Mouse (Mus musculus) neural tube, embryonic 12.5 days (tissue): Measurements from ENCODE around the gene Rcn3. TPM values are rescaled to one million over a fixed set of nuclear protein-coding genes. Genes with fewer than 3 reads are reported as not detected.

ENCODE experiments used
- ATAC-seq: fragments of 200-750 bp; cut with Nextera tagmentation; 2 replicates; pipeline ENCODE4 v1.8.0; 2017; ENCODE audit warnings: low read depth, mild to moderate bottlenecking, moderate TSS enrichment, moderate library complexity; ENCODE audit not compliant: low FRiP score
- H3K27ac ChIP-seq: fragments of 300-500 bp; sonication (generic); 2 replicates; pipeline ENCODE4 v1.5.1; 2016
- H3K27me3 ChIP-seq: fragments of 300-500 bp; sonication (generic); replicated peaks from 2 replicates; pipeline ENCODE4 v1.6.1; 2016; ENCODE audit warnings: mild to moderate bottlenecking
- H3K36me3 ChIP-seq: fragments of 300-500 bp; sonication (generic); 2 replicates; pipeline ENCODE4 v1.6.1; 2016; ENCODE audit warnings: mild to moderate bottlenecking
- H3K4me1 ChIP-seq: fragments of 300-500 bp; sonication (generic); 2 replicates; pipeline ENCODE4 v1.6.1; 2016
- H3K4me2 ChIP-seq: fragments of 300-500 bp; sonication (generic); replicated peaks from 2 replicates; pipeline ENCODE4 v1.6.1; 2016; ENCODE audit warnings: mild to moderate bottlenecking
- H3K4me3 ChIP-seq: fragments of 300-500 bp; sonication (generic); 2 replicates; pipeline ENCODE4 v1.5.1; 2016
- H3K9ac ChIP-seq: fragments of 300-500 bp; sonication (generic); 2 replicates; pipeline ENCODE4 v1.6.1; 2016; ENCODE audit warnings: mild to moderate bottlenecking
- H3K9me3 ChIP-seq: fragments of 300-500 bp; sonication (generic); 2 replicates; pipeline ENCODE4 v1.6.1; 2016; ENCODE audit warnings: mild to moderate bottlenecking
- WGBS: fragments of 180-500 bp; shearing (Covaris S2); methylation state at CpG from one replicate; pipeline ENCODE4 v1.1.7; 2016; 5-methylcytosine and 5-hydroxymethylcytosine counted together
- polyA plus RNA-seq: library from polyadenylated mRNA; unstranded; fragments of >200 nt; fragmentation: Nextera tagmentation; extraction: Ambion mirVana; gene quantifications from 2 replicates; pipeline ENCODE4 v1.2.1, GENCODE M21; 2016

Rcn3 gene
- polyA plus RNA-seq, 1 experiment from 2014 or later = 125 TPM

- no peak for ATAC-seq
- H3K4me3 ChIP-seq = no peak overlapping the region
- H3K36me3 ChIP-seq = peaks cover 40% of the 10 kb centered on the region
- no peak overlapping the region for H3K27ac ChIP-seq
- 94% methylated on average over 2 of the region's 2 CpGs for WGBS
- no peaks in the 10 kb centered on the region for H3K9me3 ChIP-seq
- H3K9ac ChIP-seq = no peak overlapping the region
- no peaks in the 10 kb centered on the region for H3K4me1 ChIP-seq
- H3K27me3 ChIP-seq = no peaks in the 10 kb centered on the region
- no peak overlapping the region for H3K4me2 ChIP-seq
Observed at GRCm38 (mm10) chr7:45077829-45078228, 14.2 kb downstream of the Rcn3 start.

GRCm38 (mm10) chr7:45077322-45077721 lies 14.7 kb downstream of the Rcn3 start:
- Histone ChIP-seq H3K4me2 (no peak overlapping the region), H3K36me3 (peaks cover 38% of the 10 kb centered on the region)
- 89% methylated on average over 14 of the region's 14 CpGs for WGBS

GRCm38 (mm10) chr7:45076501-45076900 lies 15.5 kb downstream of the Rcn3 start:
- no peaks in the 10 kb centered on the region for H3K27me3 ChIP-seq
- no peaks in the 10 kb centered on the region for H3K9me3 ChIP-seq
- 91% methylated on average over 30 of the region's 30 CpGs for WGBS
- H3K27ac ChIP-seq = no peak overlapping the region
- H3K4me3 ChIP-seq = no peak overlapping the region
- H3K9ac ChIP-seq = no peak overlapping the region
- no peaks in the 10 kb centered on the region for H3K4me1 ChIP-seq
- ATAC-seq = no peak
- peaks cover 38% of the 10 kb centered on the region for H3K36me3 ChIP-seq
- no peak overlapping the region for H3K4me2 ChIP-seq

More at GRCm38 (mm10) chr7:45077322-45077721, 14.7 kb downstream of the Rcn3 start:
- no peak overlapping the region for H3K27ac ChIP-seq
- 0 out of 2 replicates have a peak overlapping the region, but pooled peaks have one; percentile 2 for H3K9ac ChIP-seq
- no peaks in the 10 kb centered on the region for H3K27me3 ChIP-seq
- H3K9me3 ChIP-seq = no peaks in the 10 kb centered on the region
- H3K4me3 ChIP-seq = no peak overlapping the region
- H3K4me1 ChIP-seq = no peaks in the 10 kb centered on the region
- ATAC-seq = no peak

- Histone ChIP-seq H3K9ac (no peak overlapping the region), H3K4me3 (no peak overlapping the region), H3K36me3 (peaks cover 38% of the 10 kb centered on the region), H3K4me2 (no peak overlapping the region), H3K27me3 (no peaks in the 10 kb centered on the region), H3K27ac (no peak overlapping the region), H3K9me3 (no peaks in the 10 kb centered on the region), H3K4me1 (no peaks in the 10 kb centered on the region)
- 83% methylated on average over 4 of the region's 4 CpGs for WGBS
- no peak for ATAC-seq
Observed at GRCm38 (mm10) chr7:45075405-45075804, 16.6 kb downstream of the Rcn3 start.

- Histone ChIP-seq H3K4me3 (no peak overlapping the region), H3K4me2 (no peak overlapping the region), H3K27ac (no peak overlapping the region), H3K27me3 (no peaks in the 10 kb centered on the region), H3K36me3 (peaks cover 38% of the 10 kb centered on the region), H3K4me1 (no peaks in the 10 kb centered on the region), H3K9ac (no peak overlapping the region), H3K9me3 (no peaks in the 10 kb centered on the region)
- WGBS = 89% methylated on average over 12 of the region's 12 CpGs
- no peak for ATAC-seq
Observed at GRCm38 (mm10) chr7:45073949-45074348, 18.1 kb downstream of the Rcn3 start.

GRCm38 (mm10) chr7:45073171-45073707 lies 18.8 kb downstream of the Rcn3 start:
- Histone ChIP-seq H3K9me3 (no peaks in the 10 kb centered on the region), H3K36me3 (peaks cover 38% of the 10 kb centered on the region), H3K27me3 (no peaks in the 10 kb centered on the region), H3K9ac (no peak overlapping the region), H3K4me2 (no peak overlapping the region), H3K27ac (no peak overlapping the region), H3K4me3 (no peak overlapping the region), H3K4me1 (no peaks in the 10 kb centered on the region)
- no peak for ATAC-seq
- WGBS = 86% methylated on average over 7 of the region's 7 CpGs

- H3K9me3 ChIP-seq = no peaks in the 10 kb centered on the region
- 79% methylated on average over 2 of the region's 2 CpGs for WGBS
Observed at GRCm38 (mm10) chr7:45072230-45072629, 19.8 kb downstream of the Rcn3 start.

GRCm38 (mm10) chr7:45069671-45070070 lies 22.4 kb downstream of the Rcn3 start:
- no peak for ATAC-seq
- no peak overlapping the region for H3K9ac ChIP-seq
- no peak overlapping the region for H3K4me2 ChIP-seq
- peaks cover 13% of the 10 kb centered on the region; the same call in 1 of the 2 replicates for H3K36me3 ChIP-seq
- 89% methylated on average over 2 of the region's 2 CpGs for WGBS
- no peak overlapping the region for H3K4me3 ChIP-seq
- H3K4me1 ChIP-seq = no peaks in the 10 kb centered on the region
- H3K27me3 ChIP-seq = no peaks in the 10 kb centered on the region
- H3K9me3 ChIP-seq = no peaks in the 10 kb centered on the region
- no peak overlapping the region for H3K27ac ChIP-seq

More at GRCm38 (mm10) chr7:45072230-45072629, 19.8 kb downstream of the Rcn3 start:
- no peaks in the 10 kb centered on the region for H3K27me3 ChIP-seq
- H3K27ac ChIP-seq = no peak overlapping the region
- no peak overlapping the region for H3K9ac ChIP-seq
- H3K36me3 ChIP-seq = peaks cover 31% of the 10 kb centered on the region
- ATAC-seq = no peak
- no peak overlapping the region for H3K4me2 ChIP-seq
- no peak overlapping the region for H3K4me3 ChIP-seq
- no peaks in the 10 kb centered on the region for H3K4me1 ChIP-seq

- 0 out of 2 replicates have a peak, but pooled peaks have one; percentile 48 for ATAC-seq
- no peak overlapping the region for H3K4me2 ChIP-seq
- no peaks in the 10 kb centered on the region for H3K27me3 ChIP-seq
- no peak overlapping the region for H3K9ac ChIP-seq
- no peak overlapping the region for H3K4me3 ChIP-seq
- peaks cover 10% of the 10 kb centered on the region; the same call in 1 of the 2 replicates for H3K4me1 ChIP-seq
- WGBS = 42% methylated on average over 5 of the region's 5 CpGs
- no peaks in the 10 kb centered on the region for H3K9me3 ChIP-seq
- no peak overlapping the region for H3K27ac ChIP-seq
- H3K36me3 ChIP-seq = no peaks in the 10 kb centered on the region
Observed at GRCm38 (mm10) chr7:45068000-45068318, 24.1 kb downstream of the Rcn3 start.

GRCm38 (mm10) chr7:45067190-45067999 lies 24.6 kb downstream of the Rcn3 start:
- Histone ChIP-seq H3K4me1 (peaks cover 10% of the 10 kb centered on the region; the same call in 1 of the 2 replicates), H3K9ac (no peak overlapping the region), H3K9me3 (no peaks in the 10 kb centered on the region), H3K4me3 (no peak overlapping the region), H3K27ac (no peak overlapping the region), H3K27me3 (no peaks in the 10 kb centered on the region), H3K4me2 (no peak overlapping the region), H3K36me3 (no peaks in the 10 kb centered on the region)
- 77% methylated on average over 4 of the region's 4 CpGs for WGBS
- ATAC-seq = no peak

GRCm38 (mm10) chr7:45062239-45062835 lies 29.7 kb downstream of the Rcn3 start, which contains the start of the genes Nosip and Prrg2:
TSS of gene Nosip (plus strand) at chr7:45062429.
TSS of gene Prrg2 (minus strand) at chr7:45062677.
- Histone ChIP-seq H3K4me1 (peaks cover 30% of the 10 kb centered on the region), H3K4me3 (peak within 1 kb of the TSS; percentile 53), H3K9me3 (no peaks in the 10 kb centered on the region), H3K36me3 (no peaks in the 10 kb centered on the region), H3K27me3 (no peaks in the 10 kb centered on the region), H3K27ac (peak within 1 kb of the TSS; percentile 44; the same call in 1 of the 2 replicates), H3K9ac (peak within 1 kb of the TSS; percentile 54), H3K4me2 (peak within 1 kb of the TSS; percentile 72)
- under 1% methylated on average over 31 of the region's 31 CpGs for WGBS
- peak; percentile 91 for ATAC-seq

GRCm38 (mm10) chr7:45061532-45062075 lies 30.4 kb downstream of the Rcn3 start:
- Histone ChIP-seq H3K27me3 (no peaks in the 10 kb centered on the region), H3K36me3 (no peaks in the 10 kb centered on the region), H3K9ac (peak overlapping the region; percentile 39; the same call in 1 of the 2 replicates), H3K9me3 (no peaks in the 10 kb centered on the region), H3K27ac (no peak overlapping the region), H3K4me3 (peak overlapping the region; percentile 53), H3K4me2 (peak overlapping the region; percentile 72), H3K4me1 (peaks cover 30% of the 10 kb centered on the region)
- ATAC-seq = no peak
- WGBS = 16% methylated on average over 11 of the region's 11 CpGs
